Mouse (Mus musculus): ENCODE measurements around the gene Disc1. TPM values are rescaled to one million over a fixed set of nuclear protein-coding genes. Genes with fewer than 3 reads are reported as not detected.

Gene Disc1
- polyA plus RNA-seq, 1 experiment from 2014 or later = 0.97 TPM

DNA sequence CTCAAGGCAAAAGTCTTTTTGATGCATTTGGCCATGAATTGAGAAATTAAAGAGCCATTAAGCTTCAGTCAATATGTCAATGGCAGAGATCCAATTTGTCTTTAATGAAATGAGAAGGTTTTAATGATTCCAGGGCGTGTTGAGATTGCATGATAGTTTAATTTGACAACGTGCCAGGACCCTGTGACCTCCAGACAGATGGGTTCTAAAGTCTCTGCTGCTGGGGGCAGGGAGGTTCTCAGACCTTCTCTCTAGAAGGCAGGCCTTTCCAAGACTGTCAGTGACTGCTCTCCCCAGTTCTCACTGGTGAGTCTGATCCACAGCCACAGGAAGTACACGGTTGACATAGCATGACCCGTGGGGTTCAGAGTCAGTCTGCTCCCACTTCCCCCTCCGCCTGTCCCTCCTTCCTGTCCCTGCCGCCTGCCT, 170.3 kb downstream of the Disc1 start:
- ATAC-seq (peak; percentile 64), DNase-seq (ENCODE audit: low spot score) (peak; percentile 52)
- WGBS = 33% methylated on average over 6 of the region's 6 CpGs
- H3K4me1 ChIP-seq (ENCODE audit: insufficient read depth, low read depth, low read length) = peaks cover 26% of the 10 kb centered on the region; the same call in 1 of the 2 replicates
- no peaks in the 10 kb centered on the region for H3K36me3 ChIP-seq (ENCODE audit: insufficient read depth, low read length)
- H3K4me3 ChIP-seq (ENCODE audit: low read depth, low read length) = no peak overlapping the region
- H3K9ac ChIP-seq (replicated peaks; ENCODE audit: low read depth) = no peak overlapping the region
- H3K27me3 ChIP-seq (replicated peaks; ENCODE audit: insufficient read depth, low read length) = no peaks in the 10 kb centered on the region
- no peaks in the 10 kb centered on the region for H3K9me3 ChIP-seq (ENCODE audit: low read length)
- no peak overlapping the region for H3K4me2 ChIP-seq (replicated peaks; ENCODE audit: low read depth, low read length)
- H3K27ac ChIP-seq (ENCODE audit: low read length) = no peak overlapping the region
- TF ChIP-seq EP300 (IDR thresholded peaks at IDR 0.05) (no peak), CTCF (IDR thresholded peaks at IDR 0.05) (no peak)

DNA sequence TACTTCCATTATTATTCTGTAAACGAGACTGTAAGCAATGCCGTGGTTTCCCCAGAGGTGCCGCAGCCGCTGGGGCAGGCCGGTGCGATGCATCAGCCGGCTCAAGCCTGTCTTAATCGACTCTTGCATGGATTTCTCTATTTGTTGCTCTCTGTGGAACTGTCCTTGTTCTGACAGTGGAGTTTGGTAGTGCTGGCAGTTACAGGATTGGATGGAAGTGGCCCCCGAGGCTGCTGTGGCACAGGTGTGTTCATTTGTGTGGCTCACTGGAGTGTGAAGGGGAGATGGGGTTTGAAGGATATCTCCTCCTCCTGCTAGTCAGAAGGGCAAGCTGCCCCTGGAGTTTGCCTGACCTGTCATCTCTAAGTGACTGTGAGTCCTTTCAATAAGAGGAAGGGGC, 171.3 kb downstream of the Disc1 start:
- TF ChIP-seq CTCF (IDR thresholded peaks at IDR 0.05) (no peak), EP300 (IDR thresholded peaks at IDR 0.05) (no peak)
- H3K27ac ChIP-seq (ENCODE audit: low read length) = no peak overlapping the region
- WGBS = 82% methylated on average over 9 of the region's 9 CpGs
- DNase-seq (ENCODE audit: low spot score) (no peak), ATAC-seq (no peak)
- H3K9me3 ChIP-seq (ENCODE audit: low read length) = no peaks in the 10 kb centered on the region
- H3K4me2 ChIP-seq (replicated peaks; ENCODE audit: low read depth, low read length) = no peak overlapping the region
- no peaks in the 10 kb centered on the region for H3K36me3 ChIP-seq (ENCODE audit: insufficient read depth, low read length)
- no peak overlapping the region for H3K4me3 ChIP-seq (ENCODE audit: low read depth, low read length)
- peaks cover 26% of the 10 kb centered on the region; the same call in 1 of the 2 replicates for H3K4me1 ChIP-seq (ENCODE audit: insufficient read depth, low read depth, low read length)
- H3K27me3 ChIP-seq (replicated peaks; ENCODE audit: insufficient read depth, low read length) = no peaks in the 10 kb centered on the region
- H3K9ac ChIP-seq (replicated peaks; ENCODE audit: low read depth) = no peak overlapping the region

DNA sequence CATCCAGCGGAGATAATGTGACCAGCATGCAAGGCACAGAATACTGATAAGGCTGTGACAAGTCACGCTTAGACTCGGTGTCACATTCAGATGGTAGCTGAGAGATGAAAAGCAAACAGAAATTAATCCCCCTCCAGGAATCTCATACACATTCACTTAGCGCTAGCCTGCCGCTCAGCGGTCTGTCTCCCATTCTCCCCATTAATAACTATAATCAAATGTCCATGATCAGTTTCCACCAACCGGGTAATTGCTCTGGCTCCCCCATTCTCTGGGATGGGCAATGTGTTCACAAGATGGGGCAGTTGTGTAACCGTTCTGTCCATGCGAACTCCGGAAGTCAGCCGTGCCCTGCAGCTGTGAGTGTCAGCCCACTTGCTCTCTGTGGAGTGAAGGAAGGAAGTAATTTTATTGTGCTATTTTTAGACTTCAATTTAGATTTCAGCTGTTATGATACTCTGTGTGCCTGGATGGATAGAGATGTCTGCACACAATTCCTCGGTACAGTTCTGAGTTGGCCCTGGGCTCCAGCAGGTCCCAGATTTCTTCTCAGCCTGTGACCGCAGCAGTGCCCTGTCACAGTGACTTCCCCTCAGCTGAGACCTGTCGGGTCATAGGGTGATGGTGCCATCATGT, 173.1 kb downstream of the Disc1 start:
- TF ChIP-seq EP300 (IDR thresholded peaks at IDR 0.05) = peak; percentile 70
- TF ChIP-seq CTCF (IDR thresholded peaks at IDR 0.05) = peak; percentile 27
- peak; percentile 83 for DNase-seq (ENCODE audit: low spot score)
- Histone ChIP-seq H3K9ac (replicated peaks; ENCODE audit: low read depth) (no peak overlapping the region), H3K27me3 (replicated peaks; ENCODE audit: insufficient read depth, low read length) (no peaks in the 10 kb centered on the region), H3K9me3 (ENCODE audit: low read length) (no peaks in the 10 kb centered on the region), H3K4me2 (replicated peaks; ENCODE audit: low read depth, low read length) (0 out of 2 replicates have a peak overlapping the region, but pooled peaks have one; percentile 9), H3K36me3 (ENCODE audit: insufficient read depth, low read length) (no peaks in the 10 kb centered on the region), H3K27ac (ENCODE audit: low read length) (0 out of 2 replicates have a peak overlapping the region, but pooled peaks have one; percentile 3), H3K4me3 (ENCODE audit: low read depth, low read length) (no peak overlapping the region), H3K4me1 (ENCODE audit: insufficient read depth, low read depth, low read length) (peaks cover 26% of the 10 kb centered on the region; the same call in 1 of the 2 replicates)
- ATAC-seq = peak; percentile 69
- WGBS = 19% methylated on average over 14 of the region's 14 CpGs

DNA sequence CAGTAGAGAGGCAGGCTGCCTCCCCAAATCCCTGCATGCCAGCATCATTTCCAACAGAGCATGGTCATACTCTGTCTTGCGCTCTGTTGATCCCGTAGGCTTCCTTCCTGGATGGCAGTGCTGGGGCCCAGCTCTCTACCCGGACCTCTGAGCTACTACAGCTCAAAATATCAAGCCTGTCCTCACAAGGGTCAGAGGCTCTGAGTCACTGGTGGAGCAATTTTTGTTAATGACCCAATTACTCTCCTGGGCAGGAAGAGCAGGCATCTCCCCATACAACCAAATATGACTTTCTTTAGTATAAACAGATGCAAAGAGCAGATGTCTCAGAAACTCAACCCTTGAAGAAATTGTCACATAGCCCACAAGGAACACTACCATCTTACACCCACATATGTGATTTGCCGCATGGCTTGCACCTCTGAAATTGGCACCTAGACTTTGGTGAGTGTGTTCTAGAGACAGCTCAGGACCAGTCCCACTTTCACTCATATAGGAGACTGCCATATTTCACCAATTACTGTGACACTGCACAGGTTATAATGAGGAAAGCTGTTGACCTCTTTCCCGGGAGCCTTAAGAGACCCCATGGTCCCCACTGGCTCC, 176.6 kb downstream of the Disc1 start:
- Histone ChIP-seq H3K9ac (replicated peaks; ENCODE audit: low read depth) (no peak overlapping the region), H3K27me3 (replicated peaks; ENCODE audit: insufficient read depth, low read length) (no peaks in the 10 kb centered on the region), H3K27ac (ENCODE audit: low read length) (no peak overlapping the region), H3K36me3 (ENCODE audit: insufficient read depth, low read length) (no peaks in the 10 kb centered on the region), H3K9me3 (ENCODE audit: low read length) (no peaks in the 10 kb centered on the region), H3K4me1 (ENCODE audit: insufficient read depth, low read depth, low read length) (peaks cover 13% of the 10 kb centered on the region; the same call in 1 of the 2 replicates), H3K4me2 (replicated peaks; ENCODE audit: low read depth, low read length) (no peak overlapping the region), H3K4me3 (ENCODE audit: low read depth, low read length) (no peak overlapping the region)
- DNase-seq (ENCODE audit: low spot score) (no peak), ATAC-seq (no peak)
- TF ChIP-seq CTCF (IDR thresholded peaks at IDR 0.05) = no peak
- TF ChIP-seq EP300 (IDR thresholded peaks at IDR 0.05) = no peak
- 74% methylated on average over 5 of the region's 5 CpGs for WGBS

DNA sequence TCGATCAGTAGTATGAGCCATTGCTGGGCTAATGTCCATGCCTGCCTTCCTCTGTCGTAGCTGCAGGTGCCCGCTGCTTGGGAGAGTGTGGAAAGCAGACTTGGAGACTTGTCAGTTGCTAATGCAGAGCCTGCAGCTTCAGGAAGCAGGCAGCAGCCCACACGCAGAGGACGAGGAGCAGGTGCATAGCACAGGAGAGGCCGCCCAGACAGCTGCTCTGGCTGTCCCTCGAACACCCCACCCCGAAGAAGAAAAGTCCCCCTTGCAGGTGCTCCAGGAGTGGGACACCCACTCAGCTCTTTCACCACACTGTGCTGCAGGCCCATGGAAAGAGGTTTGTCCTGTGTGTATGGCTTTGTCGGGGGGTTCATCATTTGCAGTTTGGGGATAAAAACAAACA, 178.7 kb downstream of the Disc1 start:
- ATAC-seq = no peak
- peaks cover 3% of the 10 kb centered on the region; the same call in 1 of the 2 replicates for H3K4me1 ChIP-seq (ENCODE audit: insufficient read depth, low read depth, low read length)
- WGBS = 75% methylated on average over 9 of the region's 9 CpGs

DNA sequence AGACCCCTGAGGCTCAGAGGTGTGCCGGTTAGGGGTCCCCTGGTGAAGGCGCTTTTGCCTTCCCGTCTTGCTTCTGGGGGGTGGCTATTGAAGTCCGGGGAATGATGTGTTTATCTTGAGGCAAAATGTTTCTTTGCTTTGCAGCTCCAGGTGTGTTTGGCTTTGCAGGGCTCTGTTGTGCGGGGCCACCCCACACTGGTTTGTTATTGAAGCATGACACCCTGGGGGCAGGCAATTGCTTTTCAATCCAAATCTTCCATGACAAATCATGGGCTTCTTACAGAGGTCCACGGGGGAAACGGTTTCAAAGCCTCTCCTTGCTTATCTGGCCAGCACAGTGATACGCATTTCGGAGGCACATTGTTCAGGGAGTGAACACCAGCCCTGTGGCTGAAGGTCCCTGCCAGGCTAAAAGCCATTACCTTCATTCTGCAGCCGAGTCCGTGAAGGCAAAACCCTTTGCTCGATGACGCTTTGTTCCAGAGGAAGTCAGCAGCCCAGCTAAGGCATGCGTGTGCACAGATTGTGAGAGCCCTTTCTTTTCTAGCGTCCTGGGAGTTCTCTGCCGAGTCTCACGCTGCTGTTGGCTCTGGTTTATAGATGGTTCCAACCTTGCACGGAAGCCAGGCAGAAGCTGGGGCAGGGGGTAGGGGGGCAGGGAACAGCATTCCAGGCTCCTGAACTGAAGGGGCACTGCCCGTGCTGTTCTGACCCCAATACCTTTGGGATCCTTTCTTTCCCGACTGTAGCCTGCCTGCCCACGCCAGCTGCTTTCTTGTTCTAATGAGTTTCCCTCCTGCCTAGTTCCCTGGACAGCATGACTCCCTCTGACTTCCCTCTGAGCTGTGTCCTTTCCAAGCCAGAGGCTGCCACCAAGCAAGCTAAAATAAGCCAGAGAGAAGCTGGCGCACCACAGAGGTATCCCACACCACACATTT, 182.2 kb downstream of the Disc1 start:
- TF ChIP-seq EP300 (IDR thresholded peaks at IDR 0.05) (no peak), CTCF (IDR thresholded peaks at IDR 0.05) (no peak)
- peak; percentile 23; the same call in 1 of the 2 replicates for ATAC-seq
- WGBS = 25% methylated on average over 22 of the region's 22 CpGs
- H3K4me1 ChIP-seq (ENCODE audit: insufficient read depth, low read depth, low read length) = no peaks in the 10 kb centered on the region
- no peak overlapping the region for H3K4me3 ChIP-seq (ENCODE audit: low read depth, low read length)
- no peak overlapping the region for H3K27ac ChIP-seq (ENCODE audit: low read length)
- no peak overlapping the region for H3K9ac ChIP-seq (replicated peaks; ENCODE audit: low read depth)
- peak; percentile 18 for DNase-seq (ENCODE audit: low spot score)
- peak overlapping the region; percentile 43 for H3K4me2 ChIP-seq (replicated peaks; ENCODE audit: low read depth, low read length)
- no peaks in the 10 kb centered on the region for H3K36me3 ChIP-seq (ENCODE audit: insufficient read depth, low read length)
- H3K27me3 ChIP-seq (replicated peaks; ENCODE audit: insufficient read depth, low read length) = no peaks in the 10 kb centered on the region
- H3K9me3 ChIP-seq (ENCODE audit: low read length) = no peaks in the 10 kb centered on the region

More for the DNA sequence above, 178.7 kb downstream of the Disc1 start:
- no peak for DNase-seq (ENCODE audit: low spot score)
- Histone ChIP-seq H3K36me3 (ENCODE audit: insufficient read depth, low read length) (no peaks in the 10 kb centered on the region), H3K9ac (replicated peaks; ENCODE audit: low read depth) (no peak overlapping the region), H3K27me3 (replicated peaks; ENCODE audit: insufficient read depth, low read length) (no peaks in the 10 kb centered on the region), H3K27ac (ENCODE audit: low read length) (no peak overlapping the region), H3K9me3 (ENCODE audit: low read length) (no peaks in the 10 kb centered on the region), H3K4me2 (replicated peaks; ENCODE audit: low read depth, low read length) (no peak overlapping the region), H3K4me3 (ENCODE audit: low read depth, low read length) (no peak overlapping the region)
- TF ChIP-seq CTCF (IDR thresholded peaks at IDR 0.05) (no peak), EP300 (IDR thresholded peaks at IDR 0.05) (no peak)
